Mouse (Mus musculus): ENCODE measurements at regions not wholly inside any gene's neighbourhood (a gene's known extent, or its start where the extent isn't known, plus 50 kb on each side); places are given as distances from the start of the nearest gene placed in this dataset.

DNA sequence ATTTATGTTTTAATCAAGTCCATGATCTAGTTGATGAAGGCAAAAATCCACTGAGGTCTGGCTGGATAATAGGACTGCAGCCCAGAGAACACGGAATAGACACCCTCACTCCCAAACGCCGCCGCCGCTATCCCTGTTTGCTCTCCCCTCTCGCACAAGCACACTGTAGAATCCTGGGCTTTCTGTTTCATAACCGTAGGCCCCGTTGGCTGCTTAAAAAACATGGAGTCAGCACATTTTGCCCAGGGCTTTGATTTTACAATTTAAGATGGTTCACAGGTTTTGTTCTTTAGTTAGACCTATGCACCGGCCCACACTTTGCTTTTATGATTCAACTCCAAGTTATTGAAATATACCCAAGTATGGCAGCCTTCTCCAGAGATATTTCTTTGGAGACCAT is 229.6 kb downstream of the Ttll7 start:
- Histone ChIP-seq H3K36me3 (no peaks in the 10 kb centered on the region), H3K27me3 (peaks cover 9% of the 10 kb centered on the region; the same call in 1 of the 2 replicates), H3K9me3 (no peaks in the 10 kb centered on the region), H3K9ac (replicated peaks) (no peak overlapping the region), H3K27ac (replicated peaks) (0 out of 2 replicates have a peak overlapping the region, but pooled peaks have one; percentile 42), H3K4me2 (replicated peaks) (0 out of 2 replicates have a peak overlapping the region, but pooled peaks have one; percentile 3), H3K4me1 (peaks cover 38% of the 10 kb centered on the region), H3K4me3 (no peak overlapping the region)
- ATAC-seq (ENCODE audit: low FRiP score, low read depth): no peak
- 63% methylated on average over 9 of the region's 9 CpGs for WGBS

DNA sequence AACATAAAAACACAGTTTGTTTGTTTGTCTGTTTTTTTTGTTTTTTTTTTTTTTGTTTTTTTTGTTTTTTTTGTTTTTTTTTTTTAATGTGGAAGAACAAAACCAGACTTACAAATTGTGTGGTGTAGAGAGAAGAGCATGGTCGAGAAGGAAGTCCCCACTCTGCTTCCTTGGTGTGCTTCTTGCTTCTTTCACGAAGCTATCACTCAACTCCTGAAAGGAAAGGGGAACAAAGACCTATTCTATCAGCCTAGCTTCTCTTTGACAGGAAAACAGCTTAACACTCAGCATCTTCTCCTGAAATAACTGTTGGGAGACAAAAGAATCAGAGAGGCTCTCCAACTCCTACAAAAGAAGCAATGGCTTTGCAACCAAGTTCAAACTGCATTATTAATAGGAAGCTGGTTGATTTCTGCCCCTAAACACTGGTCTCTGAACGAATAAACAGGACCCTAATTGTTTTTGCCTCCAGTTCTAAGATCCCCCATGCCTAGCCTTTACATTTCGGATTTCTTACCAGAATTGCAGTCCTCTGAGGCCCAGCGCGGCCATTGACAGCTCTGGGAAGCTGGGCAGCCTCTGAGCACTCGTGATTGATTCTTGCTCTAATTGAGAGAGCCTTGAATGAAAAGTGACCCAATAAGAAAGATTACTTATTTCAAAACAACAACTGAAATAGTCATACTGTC is 230.2 kb downstream of the Ttll7 start:
- no peak overlapping the region for H3K9ac ChIP-seq (replicated peaks)
- peak; percentile 61 for ATAC-seq (ENCODE audit: low FRiP score, low read depth)
- H3K4me2 ChIP-seq (replicated peaks): peak overlapping the region; percentile 35; the same call in 1 of the 2 replicates
- H3K4me3 ChIP-seq: no peak overlapping the region
- H3K27me3 ChIP-seq: peaks cover 9% of the 10 kb centered on the region; the same call in 1 of the 2 replicates
- peaks cover 38% of the 10 kb centered on the region for H3K4me1 ChIP-seq
- no peaks in the 10 kb centered on the region for H3K9me3 ChIP-seq
- WGBS: 9% methylated on average over 7 of the region's 7 CpGs
- no peaks in the 10 kb centered on the region for H3K36me3 ChIP-seq
- H3K27ac ChIP-seq (replicated peaks): peak overlapping the region; percentile 55

GRCm38 (mm10) chr3:147083374-147083773 is 231.2 kb downstream of the Ttll7 start:
- 20% methylated on average over 11 of the region's 11 CpGs for WGBS
- no peak overlapping the region for H3K4me3 ChIP-seq
- peak overlapping the region; percentile 35 for H3K4me2 ChIP-seq (replicated peaks)
- H3K9ac ChIP-seq (replicated peaks): no peak overlapping the region; the same call in 1 of the 2 replicates
- peak overlapping the region; percentile 55 for H3K27ac ChIP-seq (replicated peaks)
- peaks cover 38% of the 10 kb centered on the region for H3K4me1 ChIP-seq
- no peaks in the 10 kb centered on the region for H3K9me3 ChIP-seq
- peaks cover 9% of the 10 kb centered on the region; the same call in 1 of the 2 replicates for H3K27me3 ChIP-seq
- no peak for ATAC-seq (ENCODE audit: low FRiP score, low read depth)
- no peaks in the 10 kb centered on the region for H3K36me3 ChIP-seq

GRCm38 (mm10) chr3:147083823-147084222 is 231.7 kb downstream of the Ttll7 start:
- peaks cover 9% of the 10 kb centered on the region; the same call in 1 of the 2 replicates for H3K27me3 ChIP-seq
- WGBS: 43% methylated on average over 4 of the region's 4 CpGs
- no peaks in the 10 kb centered on the region for H3K36me3 ChIP-seq
- peaks cover 38% of the 10 kb centered on the region for H3K4me1 ChIP-seq
- H3K27ac ChIP-seq (replicated peaks): peak overlapping the region; percentile 55; the same call in 1 of the 2 replicates
- peak overlapping the region; percentile 35; the same call in 1 of the 2 replicates for H3K4me2 ChIP-seq (replicated peaks)
- H3K9me3 ChIP-seq: no peaks in the 10 kb centered on the region
- no peak overlapping the region for H3K9ac ChIP-seq (replicated peaks)
- H3K4me3 ChIP-seq: no peak overlapping the region
- no peak for ATAC-seq (ENCODE audit: low FRiP score, low read depth)

DNA sequence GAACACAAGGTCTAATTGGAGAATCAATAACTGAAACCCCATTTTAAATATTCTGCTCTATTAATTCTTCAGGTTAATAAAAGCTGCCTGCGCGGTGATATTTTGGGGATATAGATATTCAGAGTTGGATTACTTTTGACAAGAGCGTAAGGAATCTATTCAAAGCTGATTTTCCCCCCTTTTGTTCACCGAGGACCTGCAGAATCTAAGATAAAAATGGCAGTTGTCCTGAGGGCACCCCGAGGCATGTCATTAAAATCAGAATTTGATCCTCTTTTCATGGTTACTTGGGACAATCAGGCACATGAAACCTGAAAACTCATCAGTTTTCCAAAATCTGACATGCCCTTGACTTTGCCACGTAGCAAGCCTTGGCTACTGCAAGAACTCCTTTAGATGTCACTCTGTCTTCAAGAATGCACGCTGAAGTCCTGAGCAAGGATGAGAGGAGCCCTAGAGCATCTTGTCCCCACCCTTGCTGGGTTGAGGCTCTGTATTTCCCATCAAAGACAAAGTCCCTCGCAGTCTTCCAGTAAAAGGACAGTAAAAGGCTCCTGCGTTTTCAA is 232.5 kb downstream of the Ttll7 start:
- Histone ChIP-seq H3K36me3 (no peaks in the 10 kb centered on the region), H3K9me3 (no peaks in the 10 kb centered on the region), H3K27me3 (peaks cover 10% of the 10 kb centered on the region; the same call in 1 of the 2 replicates), H3K4me1 (peaks cover 38% of the 10 kb centered on the region), H3K9ac (replicated peaks) (no peak overlapping the region), H3K4me2 (replicated peaks) (no peak overlapping the region), H3K4me3 (no peak overlapping the region), H3K27ac (replicated peaks) (peak overlapping the region; percentile 52; the same call in 1 of the 2 replicates)
- peak; percentile 55; the same call in 1 of the 2 replicates for ATAC-seq (ENCODE audit: low FRiP score, low read depth)
- 43% methylated on average over 9 of the region's 9 CpGs for WGBS

- Histone ChIP-seq H3K4me1 (peaks cover 27% of the 10 kb centered on the region), H3K27me3 (peaks cover 12% of the 10 kb centered on the region; the same call in 1 of the 2 replicates), H3K36me3 (no peaks in the 10 kb centered on the region), H3K27ac (replicated peaks) (no peak overlapping the region), H3K4me3 (no peak overlapping the region), H3K9me3 (no peaks in the 10 kb centered on the region), H3K4me2 (replicated peaks) (no peak overlapping the region), H3K9ac (replicated peaks) (no peak overlapping the region)
- no peak for ATAC-seq (ENCODE audit: low FRiP score, low read depth)
- WGBS: 91% methylated on average over 6 of the region's 6 CpGs
These were observed 236.0 kb downstream of the Ttll7 start for GRCm38 (mm10) chr3:147088171-147088570.

GRCm38 (mm10) chr3:147089716-147090115 is 237.5 kb downstream of the Ttll7 start:
- no peak overlapping the region for H3K4me3 ChIP-seq
- H3K4me1 ChIP-seq: peaks cover 13% of the 10 kb centered on the region
- H3K4me2 ChIP-seq (replicated peaks): no peak overlapping the region
- no peak overlapping the region for H3K27ac ChIP-seq (replicated peaks)
- H3K9ac ChIP-seq (replicated peaks): no peak overlapping the region
- H3K36me3 ChIP-seq: no peaks in the 10 kb centered on the region
- no peaks in the 10 kb centered on the region for H3K9me3 ChIP-seq
- WGBS: 77% methylated on average over 10 of the region's 10 CpGs
- ATAC-seq (ENCODE audit: low FRiP score, low read depth): no peak
- peaks cover 19% of the 10 kb centered on the region; the same call in 1 of the 2 replicates for H3K27me3 ChIP-seq

GRCm38 (mm10) chr3:147092188-147093075 is 240.3 kb downstream of the Ttll7 start:
- H3K4me3 ChIP-seq: no peak overlapping the region
- H3K9ac ChIP-seq (replicated peaks): no peak overlapping the region
- 67% methylated on average over 8 of the region's 8 CpGs for WGBS
- H3K9me3 ChIP-seq: no peaks in the 10 kb centered on the region
- H3K4me1 ChIP-seq: peaks cover 4% of the 10 kb centered on the region; the same call in 1 of the 2 replicates
- ATAC-seq (ENCODE audit: low FRiP score, low read depth): no peak
- peaks cover 16% of the 10 kb centered on the region; the same call in 1 of the 2 replicates for H3K27me3 ChIP-seq
- H3K27ac ChIP-seq (replicated peaks): no peak overlapping the region
- no peaks in the 10 kb centered on the region for H3K36me3 ChIP-seq
- no peak overlapping the region for H3K4me2 ChIP-seq (replicated peaks)

DNA sequence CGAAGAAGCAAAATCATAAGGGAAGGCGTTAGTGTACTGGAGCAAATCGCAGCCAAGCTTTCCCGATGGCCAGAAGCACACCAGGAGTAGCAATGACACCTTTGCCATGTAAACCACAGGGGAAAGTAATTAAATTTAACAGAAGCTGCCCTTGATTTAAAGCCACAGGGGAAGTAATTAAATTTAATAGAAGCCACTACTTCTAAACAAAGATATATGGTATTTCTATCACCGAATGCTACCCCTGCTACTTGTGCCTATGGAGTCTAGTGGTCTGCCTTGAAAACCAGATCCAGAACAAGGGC is 240.9 kb downstream of the Ttll7 start:
- Histone ChIP-seq H3K27me3 (peaks cover 16% of the 10 kb centered on the region; the same call in 1 of the 2 replicates), H3K4me2 (replicated peaks) (no peak overlapping the region), H3K36me3 (no peaks in the 10 kb centered on the region), H3K27ac (replicated peaks) (no peak overlapping the region), H3K4me3 (no peak overlapping the region), H3K9me3 (no peaks in the 10 kb centered on the region), H3K4me1 (peaks cover 5% of the 10 kb centered on the region), H3K9ac (replicated peaks) (no peak overlapping the region)
- no peak for ATAC-seq (ENCODE audit: low FRiP score, low read depth)
- WGBS: 72% methylated on average over 5 of the region's 5 CpGs

- H3K27ac ChIP-seq (replicated peaks): no peak overlapping the region
- H3K36me3 ChIP-seq: no peaks in the 10 kb centered on the region
- 62% methylated on average over 9 of the region's 9 CpGs for WGBS
- H3K4me2 ChIP-seq (replicated peaks): no peak overlapping the region
- no peak overlapping the region for H3K4me3 ChIP-seq
- ATAC-seq (ENCODE audit: low FRiP score, low read depth): no peak
- H3K9me3 ChIP-seq: no peaks in the 10 kb centered on the region
- H3K4me1 ChIP-seq: peaks cover 20% of the 10 kb centered on the region
- peaks cover 23% of the 10 kb centered on the region for H3K27me3 ChIP-seq
- H3K9ac ChIP-seq (replicated peaks): no peak overlapping the region
These were observed 244.0 kb downstream of the Ttll7 start for GRCm38 (mm10) chr3:147096179-147096578.

- ATAC-seq (ENCODE audit: low FRiP score, low read depth): no peak
- WGBS: 22% methylated on average over 15 of the region's 15 CpGs
- Histone ChIP-seq H3K27ac (replicated peaks) (no peak overlapping the region), H3K36me3 (no peaks in the 10 kb centered on the region), H3K4me1 (peaks cover 33% of the 10 kb centered on the region), H3K27me3 (peaks cover 29% of the 10 kb centered on the region), H3K4me2 (replicated peaks) (peak overlapping the region; percentile 39), H3K4me3 (no peak overlapping the region), H3K9me3 (no peaks in the 10 kb centered on the region), H3K9ac (replicated peaks) (no peak overlapping the region)
These were observed 246.0 kb downstream of the Ttll7 start for GRCm38 (mm10) chr3:147098065-147098580.

Measured in midbrain, embryonic 12.5 days (tissue).